12 mouse cellular contexts compared by ENCODE assay signal in the genomic region with DNA sequence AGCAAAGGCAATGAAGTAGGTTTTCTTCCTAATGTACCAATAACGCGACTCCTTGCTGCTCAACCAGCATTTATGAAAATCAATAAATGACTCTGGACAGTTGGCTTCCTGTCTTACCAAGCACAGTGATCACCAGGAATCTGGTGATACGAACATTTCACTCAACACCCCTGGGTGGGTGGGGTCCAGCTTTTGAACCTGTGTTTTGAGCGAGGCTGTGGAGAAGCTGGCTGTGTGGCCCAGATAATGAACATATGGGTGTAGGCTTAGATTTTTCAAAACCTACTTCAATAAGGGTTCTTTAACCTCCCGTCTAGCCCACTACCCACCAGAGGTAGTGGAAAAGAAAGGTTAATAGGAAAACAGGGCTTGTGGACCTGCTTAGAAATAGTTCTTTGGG.
"Had no signal": no experiment of that assay in that cellular context is flagged by ENCODE, and none has a peak within 500 bp of the region (broad histone marks: within the 10 kb centered on the region; RNA-seq: fewer than 3 reads in every experiment).

No protein-coding gene starts in this region.

- H3K36me3 ChIP-seq: limb, embryonic 10.5 days; midbrain, embryonic 13.5 days had no signal

- DNase-seq: kidney, postnatal 10 days; kidney, postnatal 4 days; lung, adult 2 months; lung, postnatal 36 days; right cerebral cortex, adult 18-20 months; right cerebral cortex, postnatal 25 days; thymus, postnatal 4 days had no signal

- H3K9ac ChIP-seq: midbrain, embryonic 13.5 days had no signal

- H3K4me3 ChIP-seq: layer of hippocampus, adult 2 months; limb, embryonic 10.5 days; midbrain, embryonic 13.5 days had no signal

- H3K9me3 ChIP-seq: limb, embryonic 10.5 days had no signal

- H3K4me2 ChIP-seq: midbrain, embryonic 13.5 days had no signal

- H3K27ac ChIP-seq: layer of hippocampus, adult 2 months; limb, embryonic 10.5 days; midbrain, embryonic 13.5 days; stomach, postnatal 0 days had no signal

- ATAC-seq: lung, postnatal 0 days; midbrain, embryonic 13.5 days had no signal
